Mouse (Mus musculus): ENCODE measurements around the gene Dmrtc2.

GRCm38 (mm10) chr7:24890281-24891216 is 20.7 kb downstream of the Dmrtc2 start:
- TF ChIP-seq CTCF (IDR thresholded peaks at IDR 0.05; ENCODE audit: low read depth) (peak; percentile 99), EP300 (IDR thresholded peaks at IDR 0.05; ENCODE audit: low read depth) (no peak)

All from heart, postnatal 0 days (tissue).